Mouse (Mus musculus) spleen, adult 12 weeks (tissue): ENCODE measurements around the gene Hist2h2aa2.
"Not testable (repeated sequence)": the region's sequence is repeated elsewhere in the genome, so short reads cannot be mapped to it uniquely, and the experiment has no call there.

Experiments
- DNase-seq: peaks from one replicate; pipeline ENCODE4 v3.0.0; 2022; ENCODE audit warnings: low spot score

The Hist2h2aa2 gene

GRCm38 (mm10) chr3:96236834-96237334 is 3.2 kb downstream of the Hist2h2aa2 start:
- DNase-seq: no peak

- no peak for DNase-seq
Measured at GRCm38 (mm10) chr3:96235836-96236235, 4.2 kb downstream of the Hist2h2aa2 start.

- DNase-seq: no peak
Measured at GRCm38 (mm10) chr3:96234914-96235313, 5.2 kb downstream of the Hist2h2aa2 start.

GRCm38 (mm10) chr3:96231758-96232120 is 8.3 kb downstream of the Hist2h2aa2 start:
- DNase-seq: no peak

GRCm38 (mm10) chr3:96230910-96231757 is 8.9 kb downstream of the Hist2h2aa2 start:
- no peak for DNase-seq

GRCm38 (mm10) chr3:96230404-96230803 is 9.7 kb downstream of the Hist2h2aa2 start:
- DNase-seq: no peak

GRCm38 (mm10) chr3:96228828-96229227 is 11.2 kb downstream of the Hist2h2aa2 start:
- no peak for DNase-seq

- DNase-seq: no peak
Measured at GRCm38 (mm10) chr3:96226695-96227648, 13.1 kb downstream of the Hist2h2aa2 start.

- DNase-seq: no peak
Measured at GRCm38 (mm10) chr3:96225421-96225820, 14.7 kb downstream of the Hist2h2aa2 start.

GRCm38 (mm10) chr3:96222774-96223173 is 17.3 kb downstream of the Hist2h2aa2 start:
- no peak for DNase-seq

GRCm38 (mm10) chr3:96221640-96222038 is 18.4 kb downstream of the Hist2h2aa2 start:
- DNase-seq: peak; percentile 33

GRCm38 (mm10) chr3:96220765-96221639 is 19.1 kb downstream of the Hist2h2aa2 start, which contains the start of the genes Hist2h2ac and Hist2h2be:
TSS of gene Hist2h2ac (minus strand) at chr3:96220880.
TSS of gene Hist2h2be (plus strand) at chr3:96221119.
- peak; percentile 87 for DNase-seq

GRCm38 (mm10) chr3:96220131-96220764 is 19.8 kb downstream of the Hist2h2aa2 start:
- DNase-seq: not testable (repeated sequence)

- DNase-seq: peak; percentile 78
Measured at GRCm38 (mm10) chr3:96219661-96220130, 20.4 kb downstream of the Hist2h2aa2 start, which contains the start of the genes Bola1 and Hist2h2ab. TSS of gene Bola1 (minus strand) at chr3:96219709. TSS of gene Hist2h2ab (plus strand) at chr3:96219865.

GRCm38 (mm10) chr3:96219191-96219641 is 20.9 kb downstream of the Hist2h2aa2 start:
- peak; percentile 35 for DNase-seq

- DNase-seq: no peak
Measured at GRCm38 (mm10) chr3:96209242-96209641, 30.8 kb downstream of the Hist2h2aa2 start.

GRCm38 (mm10) chr3:96207819-96208218 is 32.3 kb downstream of the Hist2h2aa2 start:
- no peak for DNase-seq

GRCm38 (mm10) chr3:96199731-96200130 is 40.3 kb downstream of the Hist2h2aa2 start:
- no peak for DNase-seq

- DNase-seq: not testable (repeated sequence)
Measured at GRCm38 (mm10) chr3:96198601-96199251, 41.4 kb downstream of the Hist2h2aa2 start.

GRCm38 (mm10) chr3:96198181-96198580 is 41.9 kb downstream of the Hist2h2aa2 start:
- DNase-seq: peak; percentile 16
